8 mouse cellular contexts compared by ENCODE assay signal in the genomic region with DNA sequence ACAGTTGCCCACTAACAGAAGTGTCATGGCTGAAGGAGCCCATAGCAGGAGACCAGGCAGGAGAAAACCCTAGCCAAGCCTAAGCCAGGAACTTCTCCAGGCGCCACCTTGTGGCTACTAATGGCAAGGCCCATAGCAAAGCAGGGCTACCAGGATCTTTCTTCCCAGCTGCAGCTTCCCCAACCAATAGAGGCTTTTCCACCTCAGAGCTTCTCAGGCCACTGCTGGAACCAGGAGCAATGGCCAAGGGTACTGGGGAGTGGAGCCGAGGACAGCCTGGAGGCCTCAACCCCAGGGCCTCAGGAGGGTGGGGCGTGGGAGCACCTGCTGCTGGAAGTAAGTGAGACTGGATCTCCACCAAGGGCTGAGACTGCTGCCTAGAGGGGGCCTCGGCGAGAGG. TPM values are rescaled to one million over a fixed set of nuclear protein-coding genes. Genes with fewer than 3 reads are reported as not detected.
DNase-seq lines count a peak whose midpoint lies in the region; ATAC-seq and TF ChIP-seq lines count a peak whose summit lies in the region.

No protein-coding gene starts in this region.

- no peaks in the 10 kb centered on the region for H3K27me3 ChIP-seq in intestine, embryonic 16.5 days (replicated peaks; ENCODE audit: control insufficient read depth, insufficient read depth, low read length)
- H3K27me3 ChIP-seq in midbrain, embryonic 10.5 days (ENCODE audit: low read depth, poor library complexity, severe bottlenecking): no peaks in the 10 kb centered on the region
- H3K27me3 ChIP-seq in small intestine, adult 2 months (ENCODE audit: control insufficient read depth, insufficient read depth, low read length): no peaks in the 10 kb centered on the region

- ATAC-seq in intestine, embryonic 16.5 days: peak; percentile 56

- H3K36me3 ChIP-seq in intestine, embryonic 16.5 days (ENCODE audit: control insufficient read depth, insufficient read depth, low read length): peaks cover 15% of the 10 kb centered on the region
- peaks cover 81% of the 10 kb centered on the region for H3K36me3 ChIP-seq in midbrain, embryonic 10.5 days
- peaks cover 17% of the 10 kb centered on the region for H3K36me3 ChIP-seq in small intestine, adult 2 months (ENCODE audit: control insufficient read depth, insufficient read depth, low read length)

- no peaks in the 10 kb centered on the region for H3K4me1 ChIP-seq in cortical plate, adult 2 months (ENCODE audit: control insufficient read depth, insufficient read depth, low read length)
- peaks cover 16% of the 10 kb centered on the region for H3K4me1 ChIP-seq in intestine, embryonic 16.5 days (ENCODE audit: control insufficient read depth, insufficient read depth, low read length)
- H3K4me1 ChIP-seq in midbrain, embryonic 10.5 days: 0 out of 2 replicates have a peak, but pooled peaks cover 3% of the 10 kb centered on the region
- H3K4me1 ChIP-seq in small intestine, adult 2 months (ENCODE audit: control insufficient read depth, insufficient read depth, insufficient read length, low read length): peaks cover 32% of the 10 kb centered on the region

- no peak overlapping the region for H3K4me2 ChIP-seq in intestine, embryonic 16.5 days (ENCODE audit: low read depth, low read length)

- no peak overlapping the region for H3K4me3 ChIP-seq in cortical plate, adult 2 months (ENCODE audit: insufficient read depth, low read length)
- no peak overlapping the region for H3K4me3 ChIP-seq in intestine, embryonic 16.5 days (ENCODE audit: low read length)
- H3K4me3 ChIP-seq in midbrain, embryonic 10.5 days: no peak overlapping the region
- H3K4me3 ChIP-seq in small intestine, adult 2 months (ENCODE audit: low read depth, low read length): peak overlapping the region; percentile 31

- intact Hi-C loops in gastrocnemius, postnatal 14 days (cut with DNase I; ENCODE audit: low total_unique reads): no loop called here
- intact Hi-C loops in left cerebral cortex, postnatal 36 days (cut with DNase I): loop anchor here (5.0 kb wide), 1 partner anchor 69 kb away; no protein-coding TSS in a partner anchor

- H3K9me3 ChIP-seq in intestine, embryonic 16.5 days (ENCODE audit: control insufficient read depth, low read length): no peaks in the 10 kb centered on the region
- H3K9me3 ChIP-seq in midbrain, embryonic 10.5 days (replicated peaks): no peaks in the 10 kb centered on the region

- H3K27ac ChIP-seq in cortical plate, adult 2 months (ENCODE audit: insufficient read depth, low read length): no peak overlapping the region
- no peak overlapping the region for H3K27ac ChIP-seq in intestine, embryonic 16.5 days (ENCODE audit: low read length)
- no peak overlapping the region for H3K27ac ChIP-seq in midbrain, embryonic 10.5 days (replicated peaks)
- H3K27ac ChIP-seq in small intestine, adult 2 months (ENCODE audit: insufficient read depth, low read depth, low read length): peak overlapping the region; percentile 53; the same call in 1 of the 2 replicates

- 48% methylated on average over 5 of the region's 5 CpGs for WGBS in intestine, embryonic 16.5 days
- 59% methylated on average over 5 of the region's 5 CpGs for WGBS in midbrain, embryonic 10.5 days
- 46% methylated on average over 5 of the region's 5 CpGs for WGBS in small intestine, adult 2 months

- H3K9ac ChIP-seq in intestine, embryonic 16.5 days (ENCODE audit: low read depth, low read length): no peak overlapping the region

- peak; percentile 37 for DNase-seq in ovary, postnatal 10 days (ENCODE audit: low spot score)
- DNase-seq in ovary, adult 18-20 months (ENCODE audit: low spot score): no peak
- DNase-seq in gastrocnemius, postnatal 14 days: peak; percentile 66
- peak; percentile 59 to 67 for DNase-seq in left cerebral cortex, postnatal 36 days (ENCODE audit: low spot score in 2 of 2)
- peak; percentile 66 for DNase-seq in midbrain, embryonic 10.5 days (ENCODE audit: low spot score)

- no peak for TF ChIP-seq POLR2A in cortical plate, adult 2 months (IDR thresholded peaks at IDR 0.05; ENCODE audit: extremely low read depth, insufficient read depth, low read length)
- no peak for TF ChIP-seq POLR2A in small intestine, adult 2 months (IDR thresholded peaks at IDR 0.05; ENCODE audit: low read depth, low read length)

- TF ChIP-seq CTCF in cortical plate, adult 2 months (IDR thresholded peaks at IDR 0.05; ENCODE audit: extremely low read depth, insufficient read depth, low read length): peak; percentile 82
- TF ChIP-seq CTCF in small intestine, adult 2 months (IDR thresholded peaks at IDR 0.05; ENCODE audit: extremely low read depth, insufficient read length, insufficient replicate concordance, low read depth, low read length): peak; percentile 86; the same call in 1 of the 2 replicates

RNA-seq across cellular contexts. Expression of gene Rnf34, which starts 31.5 kb away (rescaled TPM):
- 35.8 and 38.1 TPM in 2 replicates for polyA plus RNA-seq in cortical plate, adult 2 months (2012; rRNA removed)
- total RNA-seq in gastrocnemius, postnatal 14 days (2021): 10 to 100 TPM; 14.9 to 17.6 TPM
- polyA plus RNA-seq in intestine, embryonic 16.5 days (2015; fragmentation: Nextera tagmentation; extraction: Ambion mirVana): 26.9 and 32.4 TPM in 2 replicates
- 10 to 100 TPM; 50.4 to 53.8 TPM for total RNA-seq in left cerebral cortex, postnatal 36 days (2021)
- 50.6 and 56.7 TPM in 2 replicates for polyA plus RNA-seq in midbrain, embryonic 10.5 days (2016; fragmentation: Nextera tagmentation; extraction: Ambion mirVana)
- polyA plus RNA-seq in small intestine, adult 2 months (2012; rRNA removed): 3.0 and 3.7 TPM in 2 replicates
